Mouse (Mus musculus): ENCODE data around the gene Ttll5. TPM values are rescaled to one million over a fixed set of nuclear protein-coding genes. Genes with fewer than 3 reads are reported as not detected.

The Ttll5 gene
- polyA plus RNA-seq, 1 experiment from 2014 or later: 15.5 TPM

DNA sequence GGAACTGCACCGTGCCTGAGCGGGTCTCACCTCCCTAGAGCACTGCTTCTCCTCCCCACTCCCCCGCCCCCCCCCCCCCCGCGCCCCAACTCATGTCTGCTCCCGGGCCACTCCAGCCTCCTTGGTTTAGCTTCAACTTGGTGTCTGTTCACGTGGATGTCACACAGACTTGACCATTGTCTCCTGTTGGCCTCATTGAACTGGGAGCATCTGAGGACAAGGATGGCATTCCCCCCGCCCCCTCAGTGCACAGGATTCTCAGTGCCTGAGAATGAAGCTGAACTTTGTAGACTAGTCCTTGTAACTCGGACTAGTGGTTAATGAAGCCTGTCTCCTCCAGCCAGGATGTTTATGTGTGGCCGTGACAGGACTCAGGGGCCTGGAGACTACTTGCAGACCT, 281.1 kb downstream of the Ttll5 start:
- Histone ChIP-seq H3K27ac (ENCODE audit: low read length) (peak overlapping the region; percentile 93), H3K9ac (ENCODE audit: low read length) (no peak overlapping the region), H3K4me1 (ENCODE audit: control insufficient read depth, insufficient read depth, low read length) (peaks cover 41% of the 10 kb centered on the region), H3K36me3 (ENCODE audit: control insufficient read depth, insufficient read depth) (no peaks in the 10 kb centered on the region), H3K27me3 (ENCODE audit: control insufficient read depth, insufficient read depth, low read length) (no peaks in the 10 kb centered on the region), H3K4me2 (ENCODE audit: low read depth, low read length) (no peak overlapping the region), H3K9me3 (replicated peaks; ENCODE audit: control insufficient read depth, low read length) (no peaks in the 10 kb centered on the region), H3K4me3 (ENCODE audit: low read length) (no peak overlapping the region)
- no peak for ATAC-seq (replicated peaks; ENCODE audit: extremely low read depth, insufficient read depth, low FRiP score)
- WGBS: 70% methylated on average over 10 of the region's 10 CpGs

DNA sequence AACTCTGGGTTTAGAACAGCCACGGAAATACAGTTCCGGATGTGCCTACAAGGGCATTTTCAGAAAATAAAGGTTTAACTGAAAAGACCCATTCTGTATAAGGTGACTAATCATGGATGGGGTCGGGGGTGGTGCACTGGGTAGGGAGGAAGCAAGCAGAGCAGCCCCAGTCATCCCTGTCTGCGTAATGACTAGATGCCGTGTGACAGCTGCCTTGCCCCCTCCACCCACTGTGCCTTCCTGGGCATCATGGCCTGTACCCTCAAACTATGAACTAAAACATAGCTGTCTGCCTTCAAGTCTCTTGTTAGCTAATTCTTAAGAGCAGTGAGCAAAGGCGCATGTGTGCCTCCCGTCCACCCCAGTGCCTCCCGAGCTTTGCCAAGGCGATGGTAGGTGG, 281.6 kb downstream of the Ttll5 start:
- H3K36me3 ChIP-seq (ENCODE audit: control insufficient read depth, insufficient read depth): no peaks in the 10 kb centered on the region
- no peaks in the 10 kb centered on the region for H3K27me3 ChIP-seq (ENCODE audit: control insufficient read depth, insufficient read depth, low read length)
- H3K4me2 ChIP-seq (ENCODE audit: low read depth, low read length): no peak overlapping the region
- H3K4me1 ChIP-seq (ENCODE audit: control insufficient read depth, insufficient read depth, low read length): peaks cover 35% of the 10 kb centered on the region
- no peak for ATAC-seq (replicated peaks; ENCODE audit: extremely low read depth, insufficient read depth, low FRiP score)
- H3K9me3 ChIP-seq (replicated peaks; ENCODE audit: control insufficient read depth, low read length): no peaks in the 10 kb centered on the region
- H3K9ac ChIP-seq (ENCODE audit: low read length): no peak overlapping the region
- no peak overlapping the region for H3K27ac ChIP-seq (ENCODE audit: low read length)
- WGBS: 86% methylated on average over 9 of the region's 9 CpGs
- H3K4me3 ChIP-seq (ENCODE audit: low read length): no peak overlapping the region

DNA sequence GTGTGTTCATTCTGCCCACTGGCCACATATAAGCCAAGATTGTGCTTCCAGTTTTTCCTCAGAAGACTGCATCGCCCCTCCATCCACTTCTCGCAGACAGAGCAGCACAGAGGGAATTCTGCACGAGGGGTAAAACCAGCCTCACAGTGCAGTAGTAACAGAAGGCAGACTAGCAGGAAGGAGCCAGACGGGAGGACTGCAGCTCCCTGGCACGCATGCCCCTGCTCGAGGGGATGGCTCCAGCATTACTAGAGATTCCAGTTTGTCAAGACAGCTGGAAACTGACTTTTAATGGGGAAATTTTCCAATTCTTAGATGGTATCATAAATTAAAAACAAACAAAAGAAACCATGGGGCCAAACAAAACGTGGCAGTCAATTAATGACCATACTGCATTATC, 283.2 kb downstream of the Ttll5 start:
- Histone ChIP-seq H3K4me3 (ENCODE audit: low read length) (no peak overlapping the region), H3K4me2 (ENCODE audit: low read depth, low read length) (no peak overlapping the region), H3K36me3 (ENCODE audit: control insufficient read depth, insufficient read depth) (0 out of 2 replicates have a peak, but pooled peaks cover 2% of the 10 kb centered on the region), H3K27me3 (ENCODE audit: control insufficient read depth, insufficient read depth, low read length) (no peaks in the 10 kb centered on the region), H3K9me3 (replicated peaks; ENCODE audit: control insufficient read depth, low read length) (no peaks in the 10 kb centered on the region), H3K27ac (ENCODE audit: low read length) (no peak overlapping the region), H3K4me1 (ENCODE audit: control insufficient read depth, insufficient read depth, low read length) (peaks cover 24% of the 10 kb centered on the region), H3K9ac (ENCODE audit: low read length) (no peak overlapping the region)
- no peak for ATAC-seq (replicated peaks; ENCODE audit: extremely low read depth, insufficient read depth, low FRiP score)
- WGBS: 74% methylated on average over 7 of the region's 7 CpGs

GRCm38 (mm10) chr12:86109531-86109930, 285.1 kb downstream of the Ttll5 start:
- 0 out of 2 replicates have a peak, but pooled peaks cover 2% of the 10 kb centered on the region for H3K36me3 ChIP-seq (ENCODE audit: control insufficient read depth, insufficient read depth)
- H3K4me2 ChIP-seq (ENCODE audit: low read depth, low read length): no peak overlapping the region
- WGBS: 74% methylated on average over 4 of the region's 4 CpGs
- H3K9ac ChIP-seq (ENCODE audit: low read length): no peak overlapping the region
- H3K9me3 ChIP-seq (replicated peaks; ENCODE audit: control insufficient read depth, low read length): no peaks in the 10 kb centered on the region
- peaks cover 12% of the 10 kb centered on the region for H3K4me1 ChIP-seq (ENCODE audit: control insufficient read depth, insufficient read depth, low read length)
- no peak overlapping the region for H3K4me3 ChIP-seq (ENCODE audit: low read length)
- H3K27me3 ChIP-seq (ENCODE audit: control insufficient read depth, insufficient read depth, low read length): no peaks in the 10 kb centered on the region
- H3K27ac ChIP-seq (ENCODE audit: low read length): no peak overlapping the region
- no peak for ATAC-seq (replicated peaks; ENCODE audit: extremely low read depth, insufficient read depth, low FRiP score)

DNA sequence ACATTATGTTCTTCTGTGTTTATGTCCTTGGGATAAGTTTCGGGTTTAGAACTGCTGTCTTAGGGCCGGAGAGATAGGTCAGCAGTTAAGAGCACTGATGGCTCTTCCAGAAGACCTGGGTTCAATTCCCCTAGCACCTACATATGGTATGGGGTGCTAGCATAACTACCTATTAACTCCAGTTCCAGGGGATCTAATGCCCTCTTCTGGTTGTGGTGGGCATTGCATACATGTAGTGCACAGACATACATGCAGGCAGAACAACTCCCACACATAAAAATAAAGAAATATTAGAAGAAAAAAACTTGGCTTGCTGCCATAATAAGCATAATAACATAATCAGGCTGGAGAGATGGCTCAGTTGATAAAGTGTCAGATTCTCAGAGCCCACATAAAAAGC, 286.2 kb downstream of the Ttll5 start:
- Histone ChIP-seq H3K4me1 (ENCODE audit: control insufficient read depth, insufficient read depth, low read length) (peaks cover 2% of the 10 kb centered on the region; the same call in 1 of the 2 replicates), H3K27ac (ENCODE audit: low read length) (no peak overlapping the region), H3K9me3 (replicated peaks; ENCODE audit: control insufficient read depth, low read length) (no peaks in the 10 kb centered on the region), H3K9ac (ENCODE audit: low read length) (no peak overlapping the region), H3K4me3 (ENCODE audit: low read length) (no peak overlapping the region), H3K27me3 (ENCODE audit: control insufficient read depth, insufficient read depth, low read length) (no peaks in the 10 kb centered on the region), H3K36me3 (ENCODE audit: control insufficient read depth, insufficient read depth) (0 out of 2 replicates have a peak, but pooled peaks cover 2% of the 10 kb centered on the region), H3K4me2 (ENCODE audit: low read depth, low read length) (no peak overlapping the region)
- ATAC-seq (replicated peaks; ENCODE audit: extremely low read depth, insufficient read depth, low FRiP score): no peak
- 93% methylated on average over 2 of the region's 2 CpGs for WGBS

Other genes starting within 250 kb of the Ttll5 start
- gene Jdp2, start 225.6 kb upstream of the Ttll5 start, polyA plus RNA-seq (2015; fragmentation: Nextera tagmentation; extraction: Ambion mirVana): 0.34 and 0.37 TPM in 2 replicates
- gene Batf, start 138.0 kb upstream of the Ttll5 start, polyA plus RNA-seq (2015; fragmentation: Nextera tagmentation; extraction: Ambion mirVana): 5.1 and 6.8 TPM in 2 replicates
- 10.4 and 11.0 TPM in 2 replicates for gene Flvcr2, start 78.1 kb upstream of the Ttll5 start, polyA plus RNA-seq (2015; fragmentation: Nextera tagmentation; extraction: Ambion mirVana)
- gene Erg28, start 109 bp upstream of the Ttll5 start, polyA plus RNA-seq (2015; fragmentation: Nextera tagmentation; extraction: Ambion mirVana): 56.3 and 65.6 TPM in 2 replicates

Measured in heart, embryonic 16.5 days (tissue).